Mouse (Mus musculus): ENCODE measurements around the gene Gm10719. TPM values are rescaled to one million over a fixed set of nuclear protein-coding genes. Genes with fewer than 3 reads are reported as not detected.
A peak's percentile ranks its signal among the peaks of the same experiment; 100 is the strongest.
"Not testable (repeated sequence)": the region's sequence is repeated elsewhere in the genome, so short reads cannot be mapped to it uniquely, and the experiment has no call there.

Gene Gm10719
- polyA plus RNA-seq, 1 experiment = not detected

DNA sequence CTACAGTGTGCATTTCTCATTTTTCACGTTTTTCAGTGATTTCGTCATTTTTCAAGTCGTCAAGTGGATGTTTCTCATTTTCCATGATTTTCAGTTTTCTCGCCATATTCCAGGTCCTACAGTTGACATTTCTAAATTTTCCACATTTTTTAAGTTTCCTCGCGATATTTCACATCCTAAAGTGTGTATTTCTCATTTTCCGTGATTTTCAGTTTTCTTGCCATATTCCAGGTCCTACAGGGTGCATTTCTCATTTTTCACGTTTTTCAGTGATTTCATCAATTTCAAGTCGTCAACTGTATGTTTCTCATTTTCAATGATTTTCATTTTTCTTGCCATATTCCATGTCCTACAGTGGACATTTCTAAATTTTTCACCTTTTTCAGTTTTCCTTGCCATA lies 1.9 kb upstream of the Gm10719 start, which contains the start of gene Gm10720:
Gene Gm10720 (plus strand): TSS at position 301 of the 400 bp plus-strand sequence.
- H3K4me1 ChIP-seq (ENCODE audit: control insufficient read depth, insufficient read depth, low read length); DNase-seq; H3K4me3 ChIP-seq (ENCODE audit: insufficient read depth, low read depth, low read length); H3K27me3 ChIP-seq (replicated peaks; ENCODE audit: control insufficient read depth, insufficient read depth, low read length); H3K36me3 ChIP-seq (ENCODE audit: control insufficient read depth, insufficient read depth, low read length); H3K27ac ChIP-seq (ENCODE audit: insufficient read depth, low read depth, low read length): not testable (repeated sequence)
- WGBS = 73% methylated on average over 5 of the region's 9 CpGs

DNA sequence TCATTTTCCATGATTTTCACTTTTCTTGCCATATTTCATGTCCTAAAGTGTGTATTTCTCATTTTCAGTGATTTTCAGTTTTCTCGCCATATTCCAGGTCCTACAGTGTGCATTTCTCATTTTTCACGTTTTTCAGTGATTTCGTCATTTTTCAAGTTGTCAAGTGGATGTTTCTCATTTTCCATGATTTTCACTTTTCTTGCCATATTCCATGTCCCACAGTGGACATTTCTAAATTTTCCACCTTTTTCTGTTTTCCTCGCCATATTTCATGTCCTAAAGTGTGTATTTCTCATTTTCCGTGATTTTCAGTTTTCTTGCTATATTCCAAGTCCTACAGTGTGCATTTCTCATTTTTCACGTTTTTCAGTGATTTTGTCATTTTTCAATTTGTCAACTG lies 1.3 kb upstream of the Gm10719 start:
- not testable (repeated sequence) for H3K4me1 ChIP-seq (ENCODE audit: control insufficient read depth, insufficient read depth, low read length); H3K27ac ChIP-seq (ENCODE audit: insufficient read depth, low read depth, low read length); H3K27me3 ChIP-seq (replicated peaks; ENCODE audit: control insufficient read depth, insufficient read depth, low read length); H3K36me3 ChIP-seq (ENCODE audit: control insufficient read depth, insufficient read depth, low read length); H3K4me3 ChIP-seq (ENCODE audit: insufficient read depth, low read depth, low read length)
- DNase-seq = peak; percentile 2
- 81% methylated on average over 6 of the region's 6 CpGs for WGBS

- H3K4me1 ChIP-seq (ENCODE audit: control insufficient read depth, insufficient read depth, low read length); H3K27me3 ChIP-seq (replicated peaks; ENCODE audit: control insufficient read depth, insufficient read depth, low read length); H3K27ac ChIP-seq (ENCODE audit: insufficient read depth, low read depth, low read length); H3K4me3 ChIP-seq (ENCODE audit: insufficient read depth, low read depth, low read length); H3K36me3 ChIP-seq (ENCODE audit: control insufficient read depth, insufficient read depth, low read length): not testable (repeated sequence)
- WGBS = 67% methylated on average over 9 of the region's 9 CpGs
- DNase-seq = peak; percentile 58
Measured at GRCm38 (mm10) chr9:3018944-3019343, 1.7 kb downstream of the Gm10719 start.

- not testable (repeated sequence) for H3K27ac ChIP-seq (ENCODE audit: insufficient read depth, low read depth, low read length); H3K36me3 ChIP-seq (ENCODE audit: control insufficient read depth, insufficient read depth, low read length); H3K4me1 ChIP-seq (ENCODE audit: control insufficient read depth, insufficient read depth, low read length); H3K4me3 ChIP-seq (ENCODE audit: insufficient read depth, low read depth, low read length); H3K27me3 ChIP-seq (replicated peaks; ENCODE audit: control insufficient read depth, insufficient read depth, low read length)
- DNase-seq = peak; percentile 73
- 79% methylated on average over 17 of the region's 19 CpGs for WGBS
Measured at GRCm38 (mm10) chr9:3019835-3020727, 2.9 kb downstream of the Gm10719 start.

GRCm38 (mm10) chr9:3022316-3023008 lies 5.3 kb downstream of the Gm10719 start:
- H3K27me3 ChIP-seq (replicated peaks; ENCODE audit: control insufficient read depth, insufficient read depth, low read length); H3K4me1 ChIP-seq (ENCODE audit: control insufficient read depth, insufficient read depth, low read length); H3K4me3 ChIP-seq (ENCODE audit: insufficient read depth, low read depth, low read length); H3K36me3 ChIP-seq (ENCODE audit: control insufficient read depth, insufficient read depth, low read length); H3K27ac ChIP-seq (ENCODE audit: insufficient read depth, low read depth, low read length): not testable (repeated sequence)
- 77% methylated on average over 11 of the region's 13 CpGs for WGBS
- peak; percentile 75 for DNase-seq

GRCm38 (mm10) chr9:3023312-3023984 lies 6.2 kb downstream of the Gm10719 start, which contains the start of gene Gm10718:
Gene Gm10718, plus strand, starts transcription at chr9:3023547.
- H3K4me3 ChIP-seq (ENCODE audit: insufficient read depth, low read depth, low read length) = not testable (repeated sequence)
- WGBS = 77% methylated on average over 12 of the region's 13 CpGs

DNA sequence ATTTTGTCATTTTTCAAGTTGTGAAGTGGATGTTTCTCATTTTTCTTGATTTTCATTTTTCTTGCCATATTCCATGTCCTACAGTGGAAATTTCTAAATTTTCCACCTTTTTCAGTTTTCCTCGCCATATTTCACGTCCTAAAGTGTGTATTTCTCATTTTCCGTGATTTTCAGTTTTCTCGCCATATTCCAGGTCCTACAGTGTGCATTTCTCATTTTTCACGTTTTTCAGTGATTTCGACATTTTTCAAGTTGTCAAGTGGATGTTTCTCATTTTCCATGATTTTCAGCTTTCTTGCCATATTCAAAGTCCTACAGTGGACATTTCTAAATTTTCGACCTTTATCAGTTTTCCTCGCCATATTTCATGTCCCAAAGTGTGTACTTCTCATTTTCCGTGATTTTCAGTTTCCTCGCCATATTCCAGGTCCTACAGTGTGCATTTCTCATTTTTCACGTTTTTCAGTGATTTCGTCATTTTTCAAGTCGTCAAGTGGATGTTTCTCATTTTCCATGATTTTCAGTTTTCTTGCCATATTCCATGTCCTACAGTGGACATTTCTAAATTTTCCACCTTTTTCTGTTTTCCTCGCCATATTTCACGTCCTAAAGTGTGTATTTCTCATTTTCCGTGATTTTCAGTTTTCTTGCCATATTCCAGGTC lies 6.9 kb downstream of the Gm10719 start:
- not testable (repeated sequence) for H3K27ac ChIP-seq (ENCODE audit: insufficient read depth, low read depth, low read length); H3K4me1 ChIP-seq (ENCODE audit: control insufficient read depth, insufficient read depth, low read length); H3K4me3 ChIP-seq (ENCODE audit: insufficient read depth, low read depth, low read length); H3K27me3 ChIP-seq (replicated peaks; ENCODE audit: control insufficient read depth, insufficient read depth, low read length); H3K36me3 ChIP-seq (ENCODE audit: control insufficient read depth, insufficient read depth, low read length)
- 80% methylated on average over 16 of the region's 16 CpGs for WGBS
- peak; percentile 80 for DNase-seq

More at GRCm38 (mm10) chr9:3023312-3023984, 6.2 kb downstream of the Gm10719 start, which contains the start of gene Gm10718:
- DNase-seq = peak; percentile 43
- H3K36me3 ChIP-seq (ENCODE audit: control insufficient read depth, insufficient read depth, low read length); H3K27me3 ChIP-seq (replicated peaks; ENCODE audit: control insufficient read depth, insufficient read depth, low read length); H3K27ac ChIP-seq (ENCODE audit: insufficient read depth, low read depth, low read length); H3K4me1 ChIP-seq (ENCODE audit: control insufficient read depth, insufficient read depth, low read length): not testable (repeated sequence)

DNA sequence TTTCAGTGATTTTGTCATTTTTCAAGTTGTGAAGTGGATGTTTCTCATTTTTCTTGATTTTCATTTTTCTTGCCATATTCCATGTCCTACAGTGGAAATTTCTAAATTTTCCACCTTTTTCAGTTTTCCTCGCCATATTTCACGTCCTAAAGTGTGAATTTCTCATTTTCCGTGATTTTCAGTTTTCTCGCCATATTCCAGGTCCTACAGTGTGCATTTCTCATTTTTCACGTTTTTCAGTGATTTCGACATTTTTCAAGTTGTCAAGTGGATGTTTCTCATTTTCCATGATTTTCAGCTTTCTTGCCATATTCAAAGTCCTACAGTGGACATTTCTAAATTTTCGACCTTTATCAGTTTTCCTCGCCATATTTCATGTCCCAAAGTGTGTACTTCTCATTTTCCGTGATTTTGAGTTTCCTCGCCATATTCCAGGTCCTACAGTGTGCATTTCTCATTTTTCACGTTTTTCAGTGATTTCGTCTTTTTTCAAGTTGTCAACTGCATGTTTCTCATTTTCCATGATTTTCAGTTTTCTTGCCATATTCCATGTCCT lies 7.8 kb downstream of the Gm10719 start, which contains the start of gene Gm10717:
Gene Gm10717 (plus strand): TSS at position 506 of the 556 bp plus-strand sequence.
- WGBS = 73% methylated on average over 12 of the region's 12 CpGs
- DNase-seq = peak; percentile 63

DNA sequence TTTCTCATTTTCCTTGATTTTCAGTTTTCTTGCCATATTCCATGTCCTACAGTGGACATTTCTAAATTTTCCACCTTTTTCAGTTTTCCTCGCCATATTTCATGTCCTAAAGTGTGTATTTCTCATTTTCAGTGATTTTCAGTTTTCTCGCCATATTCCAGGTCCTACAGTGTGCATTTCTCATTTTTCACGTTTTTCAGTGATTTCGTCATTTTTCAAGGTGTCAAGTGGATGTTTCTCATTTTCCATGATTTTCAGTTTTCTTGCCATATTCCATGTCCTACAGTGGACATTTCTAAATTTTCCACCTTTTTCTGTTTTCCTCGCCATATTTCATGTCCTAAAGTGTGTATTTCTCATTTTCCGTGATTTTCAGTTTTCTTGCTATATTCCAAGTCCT lies 8.4 kb downstream of the Gm10719 start:
- DNase-seq = peak; percentile 79
- H3K4me3 ChIP-seq (ENCODE audit: insufficient read depth, low read depth, low read length); H3K27me3 ChIP-seq (replicated peaks; ENCODE audit: control insufficient read depth, insufficient read depth, low read length); H3K4me1 ChIP-seq (ENCODE audit: control insufficient read depth, insufficient read depth, low read length); H3K27ac ChIP-seq (ENCODE audit: insufficient read depth, low read depth, low read length); H3K36me3 ChIP-seq (ENCODE audit: control insufficient read depth, insufficient read depth, low read length): not testable (repeated sequence)
- WGBS = 77% methylated on average over 5 of the region's 6 CpGs

More for the DNA sequence above, 7.8 kb downstream of the Gm10719 start, which contains the start of gene Gm10717:
- not testable (repeated sequence) for H3K36me3 ChIP-seq (ENCODE audit: control insufficient read depth, insufficient read depth, low read length); H3K27ac ChIP-seq (ENCODE audit: insufficient read depth, low read depth, low read length); H3K27me3 ChIP-seq (replicated peaks; ENCODE audit: control insufficient read depth, insufficient read depth, low read length); H3K4me1 ChIP-seq (ENCODE audit: control insufficient read depth, insufficient read depth, low read length); H3K4me3 ChIP-seq (ENCODE audit: insufficient read depth, low read depth, low read length)

GRCm38 (mm10) chr9:3026136-3026535 lies 8.9 kb downstream of the Gm10719 start:
- H3K27ac ChIP-seq (ENCODE audit: insufficient read depth, low read depth, low read length); H3K27me3 ChIP-seq (replicated peaks; ENCODE audit: control insufficient read depth, insufficient read depth, low read length); H3K4me3 ChIP-seq (ENCODE audit: insufficient read depth, low read depth, low read length); H3K36me3 ChIP-seq (ENCODE audit: control insufficient read depth, insufficient read depth, low read length); H3K4me1 ChIP-seq (ENCODE audit: control insufficient read depth, insufficient read depth, low read length); DNase-seq: not testable (repeated sequence)
- WGBS = 80% methylated on average over 5 of the region's 5 CpGs
